Mouse (Mus musculus): ENCODE data around the gene Olfr95.
"Not testable (repeated sequence)": the region's sequence is repeated elsewhere in the genome, so short reads cannot be mapped to it uniquely, and the experiment has no call there.

The Olfr95 gene

GRCm38 (mm10) chr17:37213018-37213417 lies at the start of gene Olfr95:
TSS of gene Olfr95 (minus strand) at chr17:37213118.
- CTCF ChIA-PET, result interaction anchor here in 2 of 4 experiments (0.5 to 1.2 kb wide), 2 partner anchors 9 to 10 kb away, joined by 3 read pairs; no protein-coding TSS in a partner anchor
- POLR2A ChIA-PET, result no interaction called here

GRCm38 (mm10) chr17:37250544-37250943 lies 37.6 kb upstream of the Olfr95 start:
- ChIA-PET CTCF (no interaction called here), POLR2A (no interaction called here)

- ChIA-PET POLR2A (no interaction called here), CTCF (no interaction called here)
These were observed 36.5 kb upstream of the Olfr95 start for GRCm38 (mm10) chr17:37249460-37249859.

GRCm38 (mm10) chr17:37246715-37247114 lies 33.8 kb upstream of the Olfr95 start:
- POLR2A ChIA-PET, result no interaction called here

GRCm38 (mm10) chr17:37242198-37242597 lies 29.3 kb upstream of the Olfr95 start:
- ChIA-PET CTCF (interaction anchor here in 3 of 4 experiments (0.6 to 0.9 kb wide), 3 partner anchors 232 to 891 kb away, joined by 3 to 13 read pairs (median 3); no protein-coding TSS in a partner anchor), POLR2A (interaction anchor here in 2 of 4 experiments (0.6 to 1.6 kb wide), 5 partner anchors 18 to 777 kb away, joined by 3 to 5 read pairs (median 3); no protein-coding TSS in a partner anchor)

More at GRCm38 (mm10) chr17:37246715-37247114, 33.8 kb upstream of the Olfr95 start:
- CTCF ChIA-PET, result interaction anchor here in 2 of 4 experiments (0.6 to 1.1 kb wide), 2 partner anchors 163 to 333 kb away, joined by 3 to 6 read pairs; no protein-coding TSS in a partner anchor

- CTCF ChIA-PET, POLR2A ChIA-PET: not testable (repeated sequence)
These were observed 24.3 kb upstream of the Olfr95 start, which contains the start of gene Olfr97 for GRCm38 (mm10) chr17:37237230-37237629. TSS of gene Olfr97 (minus strand) at chr17:37237330.

GRCm38 (mm10) chr17:37221879-37222278 lies 9.0 kb upstream of the Olfr95 start:
- CTCF ChIA-PET, result no interaction called here
- POLR2A ChIA-PET, result no interaction called here

GRCm38 (mm10) chr17:37219846-37220245 lies 6.9 kb upstream of the Olfr95 start, which contains the start of gene Olfr96:
TSS of gene Olfr96 (plus strand) at chr17:37220146.
- CTCF ChIA-PET, result interaction anchor here in 1 of 4 experiments (0.6 kb wide), 1 partner anchor 214 kb away, joined by 3 read pairs; no protein-coding TSS in a partner anchor

GRCm38 (mm10) chr17:37218486-37218885 lies 5.6 kb upstream of the Olfr95 start:
- POLR2A ChIA-PET, result no interaction called here
- CTCF ChIA-PET, result interaction anchor here in 1 of 4 experiments (1.1 kb wide), 1 partner anchor 13 kb away, joined by 3 read pairs; no protein-coding TSS in a partner anchor

More at GRCm38 (mm10) chr17:37219846-37220245, 6.9 kb upstream of the Olfr95 start, which contains the start of gene Olfr96:
- POLR2A ChIA-PET, result no interaction called here

- ChIA-PET POLR2A (interaction anchor here in 2 of 4 experiments (0.7 to 1.3 kb wide), 4 partner anchors 13 to 351 kb away, joined by 3 to 7 read pairs (median 4); no protein-coding TSS in a partner anchor), CTCF (interaction anchor here (0.5 to 1.3 kb wide), 12 partner anchors 13 to 856 kb away, joined by 3 to 7 read pairs (median 3); no protein-coding TSS in a partner anchor)
These were observed 1.8 kb downstream of the Olfr95 start for GRCm38 (mm10) chr17:37210884-37211768.

- CTCF ChIA-PET, result interaction anchor here (0.5 to 3.6 kb wide), 71 partner anchors 8 to 1715 kb away, joined by 3 to 57 read pairs (median 4); partner anchors contain the start of genes Gabbr1 (in 2 of the 4), Trim26 (in 2 of the 4), Olfr95 (in 1 of the 4) and Trim15 (in 1 of the 4)
- POLR2A ChIA-PET, result interaction anchor here (0.5 to 13.4 kb wide), 18 partner anchors 11 to 935 kb away, joined by 3 to 174 read pairs (median 4); partner anchors contain the start of genes Trim26 (in 2 of the 4) and Trim15 (in 1 of the 4)
These were observed 9.0 kb downstream of the Olfr95 start for GRCm38 (mm10) chr17:37203917-37204236.

- CTCF ChIA-PET, result interaction anchor here (0.5 to 3.6 kb wide), 73 partner anchors 8 to 1714 kb away, joined by 3 to 57 read pairs (median 4); partner anchors contain the start of genes Gabbr1 (in 2 of the 4), Trim26 (in 2 of the 4), Olfr95 (in 1 of the 4) and Trim15 (in 1 of the 4)
- POLR2A ChIA-PET, result interaction anchor here (0.5 to 13.4 kb wide), 18 partner anchors 11 to 936 kb away, joined by 3 to 174 read pairs (median 4); partner anchors contain the start of genes Trim26 (in 2 of the 4) and Trim15 (in 1 of the 4)
These were observed 9.6 kb downstream of the Olfr95 start for GRCm38 (mm10) chr17:37203206-37203916.

- CTCF ChIA-PET, result interaction anchor here in 2 of 4 experiments (0.6 to 1.5 kb wide), 2 partner anchors 22 to 117 kb away, joined by 3 to 4 read pairs; no protein-coding TSS in a partner anchor
- POLR2A ChIA-PET, result interaction anchor here in 3 of 4 experiments (0.5 to 13.4 kb wide), 4 partner anchors 11 to 121 kb away, joined by 4 to 174 read pairs (median 5); no protein-coding TSS in a partner anchor
These were observed 12.0 kb downstream of the Olfr95 start, which contains the start of gene Olfr94 for GRCm38 (mm10) chr17:37200894-37201293. TSS of gene Olfr94 (minus strand) at chr17:37200994.

GRCm38 (mm10) chr17:37196845-37197724 lies 15.8 kb downstream of the Olfr95 start:
- CTCF ChIA-PET, result interaction anchor here (0.6 to 2.5 kb wide), 12 partner anchors 14 to 360 kb away, joined by 3 to 22 read pairs (median 4); partner anchors contain the start of gene Trim26 (in 1 of the 4)

GRCm38 (mm10) chr17:37194782-37195181 lies 18.1 kb downstream of the Olfr95 start:
- ChIA-PET POLR2A (interaction anchor here in 3 of 4 experiments (0.8 to 13.4 kb wide), 10 partner anchors 111 to 352 kb away, joined by 3 to 174 read pairs (median 4); no protein-coding TSS in a partner anchor), CTCF (interaction anchor here in 2 of 4 experiments (0.6 to 1.0 kb wide), 2 partner anchors 111 kb away, joined by 3 to 7 read pairs; no protein-coding TSS in a partner anchor)

More at GRCm38 (mm10) chr17:37196845-37197724, 15.8 kb downstream of the Olfr95 start:
- POLR2A ChIA-PET, result interaction anchor here (0.6 to 13.4 kb wide), 32 partner anchors 9 to 364 kb away, joined by 3 to 174 read pairs (median 4); partner anchors contain the start of gene Trim26 (in 2 of the 4)

GRCm38 (mm10) chr17:37193656-37194055 lies 19.3 kb downstream of the Olfr95 start, which contains the start of gene Ubd:
TSS of gene Ubd (plus strand) at chr17:37193892.
- POLR2A ChIA-PET, result interaction anchor here in 2 of 4 experiments (0.6 to 13.4 kb wide), 6 partner anchors 110 to 221 kb away, joined by 3 to 174 read pairs (median 4); no protein-coding TSS in a partner anchor

More at GRCm38 (mm10) chr17:37193656-37194055, 19.3 kb downstream of the Olfr95 start, which contains the start of gene Ubd:
- CTCF ChIA-PET, result interaction anchor here in 1 of 4 experiments (0.5 kb wide), 1 partner anchor 110 kb away, joined by 4 read pairs; no protein-coding TSS in a partner anchor

Data from embryonic stem cell, embryonic (primary cell).